Mouse (Mus musculus): Measurements from ENCODE around the gene Emg1. TPM values are rescaled to one million over a fixed set of nuclear protein-coding genes. Genes with fewer than 3 reads are reported as not detected.

Emg1 gene
- polyA plus RNA-seq, 1 experiment from 2014 or later = 96.9 TPM

DNA sequence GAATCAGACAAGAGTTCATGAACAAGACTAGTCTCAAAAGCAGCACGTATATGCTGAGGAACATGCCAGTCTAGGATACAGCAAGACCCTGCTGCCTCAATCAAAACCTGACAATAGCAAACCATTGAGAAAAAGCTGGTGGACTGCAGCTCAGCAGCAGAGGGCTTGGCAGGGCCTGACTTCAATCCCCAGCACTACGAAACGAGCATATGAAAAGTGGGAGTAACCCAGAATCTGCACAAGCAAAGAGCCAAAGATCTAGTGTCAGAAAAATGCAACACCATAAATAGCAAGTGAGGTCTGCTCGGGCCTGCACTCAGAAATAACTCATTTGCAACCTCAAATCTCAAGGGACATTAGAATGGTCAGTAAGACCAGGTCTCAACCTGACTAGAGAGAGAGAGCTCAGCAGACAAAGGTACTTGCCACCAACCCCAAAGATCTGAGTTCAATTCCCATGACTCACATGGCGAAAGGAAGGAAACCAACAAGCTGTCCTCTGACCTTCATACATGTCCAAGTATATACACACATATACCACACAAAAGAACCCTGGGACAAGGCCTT lies 5.8 kb downstream of the Emg1 start:
- ATAC-seq (no peak), DNase-seq (no peak)
- no peak overlapping the region for H3K9ac ChIP-seq (replicated peaks)
- peaks cover 58% of the 10 kb centered on the region for H3K36me3 ChIP-seq (replicated peaks; ENCODE audit: insufficient read depth, low read length)
- peaks cover 20% of the 10 kb centered on the region for H3K4me1 ChIP-seq (ENCODE audit: insufficient read depth)
- no peaks in the 10 kb centered on the region for H3K27me3 ChIP-seq (ENCODE audit: insufficient read depth, low read length)
- TF ChIP-seq CTCF (IDR thresholded peaks at IDR 0.05; ENCODE audit: low read depth) = no peak
- TF ChIP-seq EP300 (IDR thresholded peaks at IDR 0.05; ENCODE audit: low read depth) = no peak
- 80% methylated on average over 5 of the region's 5 CpGs for WGBS (ENCODE audit: insufficient replicate concordance)
- no peak overlapping the region for H3K27ac ChIP-seq (ENCODE audit: low read depth)
- H3K9me3 ChIP-seq (ENCODE audit: low read length) = no peaks in the 10 kb centered on the region
- H3K4me2 ChIP-seq (ENCODE audit: low read depth, low read length) = no peak overlapping the region
- no peak overlapping the region for H3K4me3 ChIP-seq (ENCODE audit: low read depth, low read length)

DNA sequence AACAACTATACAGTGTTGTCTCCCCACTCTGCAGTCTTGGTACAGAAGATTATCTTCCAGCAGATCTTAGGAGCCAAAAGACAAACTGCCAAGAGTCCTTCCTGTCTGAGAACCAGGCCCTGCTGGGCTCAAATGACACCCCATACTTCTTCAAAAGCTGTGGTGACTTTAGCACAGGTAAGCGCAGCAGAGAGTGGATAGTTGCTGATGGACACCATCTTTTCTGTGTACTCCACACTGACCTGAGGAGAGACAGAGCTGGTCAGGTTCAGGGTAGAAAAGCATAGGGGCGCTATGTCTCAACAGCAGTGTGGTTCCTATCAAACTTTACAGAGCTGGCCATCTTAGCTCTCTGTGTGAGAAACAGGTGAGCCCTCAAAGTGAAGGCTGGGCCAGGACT lies 7.6 kb downstream of the Emg1 start:
- Histone ChIP-seq H3K36me3 (replicated peaks; ENCODE audit: insufficient read depth, low read length) (peaks cover 65% of the 10 kb centered on the region), H3K27me3 (ENCODE audit: insufficient read depth, low read length) (no peaks in the 10 kb centered on the region), H3K27ac (ENCODE audit: low read depth) (no peak overlapping the region), H3K4me1 (ENCODE audit: insufficient read depth) (peaks cover 10% of the 10 kb centered on the region; the same call in 1 of the 2 replicates), H3K9ac (replicated peaks) (no peak overlapping the region), H3K9me3 (ENCODE audit: low read length) (no peaks in the 10 kb centered on the region), H3K4me2 (ENCODE audit: low read depth, low read length) (no peak overlapping the region), H3K4me3 (ENCODE audit: low read depth, low read length) (no peak overlapping the region)
- ATAC-seq = no peak
- 93% methylated on average over 2 of the region's 2 CpGs for WGBS (ENCODE audit: insufficient replicate concordance)
- DNase-seq = no peak
- no peak for TF ChIP-seq EP300 (IDR thresholded peaks at IDR 0.05; ENCODE audit: low read depth)
- TF ChIP-seq CTCF (IDR thresholded peaks at IDR 0.05; ENCODE audit: low read depth) = no peak

DNA sequence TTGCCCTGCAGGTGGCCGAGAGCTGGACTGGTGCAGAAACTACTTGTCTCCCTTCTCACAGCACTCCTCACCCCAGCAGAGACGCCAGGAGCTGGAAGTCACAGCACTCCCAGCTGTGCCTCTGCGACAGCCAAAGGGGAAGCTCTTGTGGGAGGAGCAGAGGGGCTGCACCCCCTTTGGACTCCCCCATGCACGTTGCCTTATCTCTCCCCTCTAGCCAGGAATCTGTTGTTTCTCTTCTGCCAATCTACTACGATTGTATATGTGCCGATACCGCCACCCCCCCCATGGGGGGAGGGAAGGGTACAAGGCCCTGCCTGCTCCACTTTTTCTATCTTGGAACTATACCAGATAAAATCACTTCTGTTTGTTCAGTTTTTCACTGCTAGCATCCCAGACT lies 8.2 kb downstream of the Emg1 start:
- ATAC-seq (no peak), DNase-seq (no peak)
- Histone ChIP-seq H3K27me3 (ENCODE audit: insufficient read depth, low read length) (no peaks in the 10 kb centered on the region), H3K4me3 (ENCODE audit: low read depth, low read length) (no peak overlapping the region), H3K4me1 (ENCODE audit: insufficient read depth) (peaks cover 13% of the 10 kb centered on the region), H3K27ac (ENCODE audit: low read depth) (no peak overlapping the region), H3K9ac (replicated peaks) (no peak overlapping the region), H3K4me2 (ENCODE audit: low read depth, low read length) (no peak overlapping the region), H3K36me3 (replicated peaks; ENCODE audit: insufficient read depth, low read length) (peaks cover 72% of the 10 kb centered on the region), H3K9me3 (ENCODE audit: low read length) (no peaks in the 10 kb centered on the region)
- 58% methylated on average over 7 of the region's 7 CpGs for WGBS (ENCODE audit: insufficient replicate concordance)
- TF ChIP-seq EP300 (IDR thresholded peaks at IDR 0.05; ENCODE audit: low read depth) (no peak), CTCF (IDR thresholded peaks at IDR 0.05; ENCODE audit: low read depth) (no peak)

DNA sequence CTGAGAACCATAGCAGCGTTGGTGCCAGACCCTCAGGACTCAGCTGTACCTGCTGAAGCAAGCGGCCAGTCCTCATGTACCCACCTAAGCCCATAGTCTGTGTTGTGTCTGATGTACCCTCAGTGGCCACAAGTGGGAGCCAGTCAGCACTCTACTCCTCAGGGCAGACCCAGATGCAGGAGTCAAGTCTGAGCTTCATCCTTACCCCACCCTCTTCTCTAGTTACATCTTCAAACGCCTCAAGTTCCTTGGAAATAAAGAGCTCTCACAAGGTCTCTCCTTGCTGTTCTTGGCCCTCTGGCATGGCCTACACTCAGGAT lies 9.2 kb downstream of the Emg1 start:
- WGBS (ENCODE audit: insufficient replicate concordance) = 54% methylated on average over 3 of the region's 3 CpGs
- ATAC-seq = no peak
- peaks cover 77% of the 10 kb centered on the region for H3K36me3 ChIP-seq (replicated peaks; ENCODE audit: insufficient read depth, low read length)

DNA sequence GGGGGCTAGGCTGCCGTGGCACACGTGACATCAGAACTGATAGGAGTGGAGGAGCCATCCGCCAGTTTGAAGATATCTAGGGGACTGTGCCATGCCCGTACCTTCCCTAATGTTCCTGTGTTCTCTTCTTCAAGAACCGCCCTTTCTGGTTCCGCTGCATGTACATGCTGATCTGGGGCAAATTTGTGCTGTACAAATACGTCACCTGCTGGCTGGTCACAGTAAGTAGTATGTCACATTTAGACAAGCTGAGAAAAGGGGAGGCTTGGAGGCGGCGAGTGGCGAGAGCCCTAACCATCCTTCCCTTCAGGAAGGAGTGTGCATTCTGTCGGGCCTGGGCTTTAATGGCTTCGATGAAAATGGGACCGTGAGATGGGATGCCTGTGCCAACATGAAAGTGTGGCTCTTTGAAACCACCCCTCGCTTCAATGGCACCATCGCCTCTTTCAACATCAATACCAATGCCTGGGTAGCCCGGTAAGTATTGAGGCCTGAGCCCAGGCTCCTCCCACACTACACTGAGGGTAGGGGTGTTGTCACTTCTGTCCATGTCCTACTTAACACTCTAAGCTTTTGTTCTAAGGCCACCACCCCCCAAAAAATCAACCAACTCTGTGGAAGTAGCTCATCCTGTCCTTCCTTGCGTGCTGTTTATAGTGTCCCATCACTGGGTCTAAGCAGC lies 9.7 kb downstream of the Emg1 start:
- Histone ChIP-seq H3K27ac (ENCODE audit: low read depth) (no peak overlapping the region), H3K27me3 (ENCODE audit: insufficient read depth, low read length) (no peaks in the 10 kb centered on the region), H3K4me1 (ENCODE audit: insufficient read depth) (peaks cover 11% of the 10 kb centered on the region), H3K9me3 (ENCODE audit: low read length) (no peaks in the 10 kb centered on the region), H3K4me2 (ENCODE audit: low read depth, low read length) (no peak overlapping the region), H3K9ac (replicated peaks) (no peak overlapping the region), H3K36me3 (replicated peaks; ENCODE audit: insufficient read depth, low read length) (peaks cover 72% of the 10 kb centered on the region), H3K4me3 (ENCODE audit: low read depth, low read length) (no peak overlapping the region)
- WGBS (ENCODE audit: insufficient replicate concordance) = 87% methylated on average over 17 of the region's 17 CpGs
- TF ChIP-seq CTCF (IDR thresholded peaks at IDR 0.05; ENCODE audit: low read depth) (peak; percentile 33), EP300 (IDR thresholded peaks at IDR 0.05; ENCODE audit: low read depth) (no peak)
- DNase-seq (no peak), ATAC-seq (no peak)

More for the DNA sequence above, 9.2 kb downstream of the Emg1 start:
- H3K4me3 ChIP-seq (ENCODE audit: low read depth, low read length) = no peak overlapping the region
- no peaks in the 10 kb centered on the region for H3K27me3 ChIP-seq (ENCODE audit: insufficient read depth, low read length)
- DNase-seq = peak; percentile 71
- H3K27ac ChIP-seq (ENCODE audit: low read depth) = no peak overlapping the region
- TF ChIP-seq CTCF (IDR thresholded peaks at IDR 0.05; ENCODE audit: low read depth) (peak; percentile 89), EP300 (IDR thresholded peaks at IDR 0.05; ENCODE audit: low read depth) (no peak)
- H3K9me3 ChIP-seq (ENCODE audit: low read length) = no peaks in the 10 kb centered on the region
- no peak overlapping the region for H3K9ac ChIP-seq (replicated peaks)
- peaks cover 11% of the 10 kb centered on the region for H3K4me1 ChIP-seq (ENCODE audit: insufficient read depth)
- no peak overlapping the region for H3K4me2 ChIP-seq (ENCODE audit: low read depth, low read length)

DNA sequence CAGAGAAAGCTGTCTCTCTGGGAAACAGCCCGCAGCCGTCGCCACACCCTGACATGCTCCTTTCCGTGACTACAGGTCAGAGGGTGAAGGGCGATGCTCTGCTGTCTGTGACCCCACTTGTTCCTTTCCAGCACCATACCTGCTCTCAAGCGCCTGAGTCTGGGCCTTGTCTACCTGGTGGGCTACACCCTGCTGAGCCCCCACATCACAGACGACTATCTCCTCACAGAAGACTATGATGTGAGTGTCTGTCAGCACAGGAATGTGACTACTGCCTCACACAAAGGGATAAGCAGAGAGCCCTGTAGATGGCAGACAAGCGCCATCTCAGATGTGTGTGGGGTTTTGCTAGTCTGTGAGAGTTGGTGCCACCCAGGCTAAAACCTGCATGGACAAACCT lies 10.6 kb downstream of the Emg1 start:
- H3K36me3 ChIP-seq (replicated peaks; ENCODE audit: insufficient read depth, low read length) = peaks cover 70% of the 10 kb centered on the region
- 83% methylated on average over 8 of the region's 8 CpGs for WGBS (ENCODE audit: insufficient replicate concordance)

More for the DNA sequence above, 10.6 kb downstream of the Emg1 start:
- Histone ChIP-seq H3K9ac (replicated peaks) (no peak overlapping the region), H3K4me2 (ENCODE audit: low read depth, low read length) (no peak overlapping the region), H3K9me3 (ENCODE audit: low read length) (no peaks in the 10 kb centered on the region), H3K4me1 (ENCODE audit: insufficient read depth) (peaks cover 11% of the 10 kb centered on the region), H3K4me3 (ENCODE audit: low read depth, low read length) (no peak overlapping the region), H3K27me3 (ENCODE audit: insufficient read depth, low read length) (no peaks in the 10 kb centered on the region), H3K27ac (ENCODE audit: low read depth) (peak overlapping the region; percentile 82)
- no peak for TF ChIP-seq EP300 (IDR thresholded peaks at IDR 0.05; ENCODE audit: low read depth)
- peak; percentile 41 for TF ChIP-seq CTCF (IDR thresholded peaks at IDR 0.05; ENCODE audit: low read depth)
- DNase-seq (no peak), ATAC-seq (no peak)
